Mouse (Mus musculus): ENCODE data around the gene Tmem39a. TPM values are rescaled to one million over a fixed set of nuclear protein-coding genes. Genes with fewer than 3 reads are reported as not detected.

Gene Tmem39a
- polyA plus RNA-seq, 1 experiment, result 36.8 TPM

DNA sequence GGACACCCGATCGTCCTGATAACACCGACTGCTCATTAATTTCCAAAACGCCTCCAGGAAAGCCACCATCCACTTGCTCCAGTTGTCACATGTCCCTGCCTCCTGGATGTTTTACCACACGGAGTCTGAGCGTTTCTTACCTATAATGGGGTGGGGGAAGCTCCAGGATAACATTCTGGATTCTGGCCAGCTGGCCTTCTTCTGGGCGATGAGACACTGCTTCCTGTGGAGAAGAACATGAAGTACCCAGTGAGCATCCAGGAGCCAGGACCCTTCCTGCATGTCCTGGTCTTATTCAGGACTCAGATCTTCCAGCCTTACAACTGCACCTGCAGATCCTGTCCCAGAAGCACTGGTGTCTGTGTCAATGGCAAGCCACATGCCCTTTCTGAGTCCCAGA lies 66.9 kb downstream of the Tmem39a start:
- no peak overlapping the region for H3K4me3 ChIP-seq
- no peak for TF ChIP-seq CEBPB (IDR thresholded peaks at IDR 0.05; ENCODE audit: insufficient read depth, poor library complexity, severe bottlenecking)
- TF ChIP-seq MYOG (IDR thresholded peaks at IDR 0.05; ENCODE audit: control insufficient read depth in 1 of 3, insufficient read depth in 1 of 3, insufficient read length in 2 of 3, low read depth in 2 of 3), result no peak
- TF ChIP-seq MYOD1 (IDR thresholded peaks at IDR 0.05; ENCODE audit: control insufficient read depth in 1 of 3, insufficient read length in 2 of 3, low read depth in 2 of 3), result no peak
- TF ChIP-seq REST (IDR thresholded peaks at IDR 0.05; ENCODE audit: insufficient read depth, insufficient read length), result no peak
- no peak for TF ChIP-seq TCF12 (IDR thresholded peaks at IDR 0.05; ENCODE audit: insufficient read depth, poor library complexity, severe bottlenecking)
- TF ChIP-seq POLR2AphosphoS2 (IDR thresholded peaks at IDR 0.05; ENCODE audit: insufficient read length, low read depth), result no peak
- no peak for TF ChIP-seq MAX (IDR thresholded peaks at IDR 0.05; ENCODE audit: low read depth)
- no peaks in the 10 kb centered on the region for H3K27me3 ChIP-seq (ENCODE audit: control insufficient read depth, insufficient read depth, insufficient read length)
- H3K36me3 ChIP-seq (ENCODE audit: control insufficient read depth, insufficient read depth), result peaks cover 4% of the 10 kb centered on the region
- no peak overlapping the region for H3ac ChIP-seq (ENCODE audit: control insufficient read depth, insufficient read length)
- H3K4me2 ChIP-seq (ENCODE audit: low read depth), result no peak overlapping the region
- H3K79me2 ChIP-seq (ENCODE audit: control insufficient read depth, insufficient read depth), result no peaks in the 10 kb centered on the region

DNA sequence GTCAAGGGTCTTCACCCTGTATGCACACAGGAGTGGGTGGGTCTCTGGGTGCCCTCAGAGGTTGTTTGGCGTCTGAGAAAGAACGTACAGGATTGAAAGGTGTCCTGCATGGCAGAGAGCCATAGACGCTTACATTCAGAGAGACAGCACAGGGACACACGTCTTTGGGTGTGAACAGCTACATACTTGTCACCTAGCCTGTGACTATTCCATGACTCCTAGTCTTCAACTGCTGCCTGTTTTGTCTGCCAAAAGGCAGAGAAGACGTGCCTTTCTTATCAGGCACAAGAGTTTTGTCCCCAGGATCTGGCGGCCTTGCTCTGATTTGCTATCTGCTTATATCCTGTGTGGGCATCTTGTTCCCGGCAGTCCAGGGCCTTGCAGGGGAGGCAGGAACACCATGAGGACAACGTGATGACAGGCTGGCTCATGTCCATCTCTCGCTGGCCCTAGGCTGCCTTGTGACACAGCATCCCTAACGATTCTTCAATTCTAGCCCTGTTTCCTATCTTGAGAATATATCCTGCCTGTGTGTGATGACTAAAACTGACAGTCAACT lies 67.4 kb downstream of the Tmem39a start:
- Histone ChIP-seq H3ac (ENCODE audit: control insufficient read depth, insufficient read length) (no peak overlapping the region), H3K79me2 (ENCODE audit: control insufficient read depth, insufficient read depth) (no peaks in the 10 kb centered on the region), H3K27me3 (ENCODE audit: control insufficient read depth, insufficient read depth, insufficient read length) (no peaks in the 10 kb centered on the region), H3K4me2 (ENCODE audit: low read depth) (no peak overlapping the region), H3K36me3 (ENCODE audit: control insufficient read depth, insufficient read depth) (peaks cover 4% of the 10 kb centered on the region), H3K4me3 (no peak overlapping the region)
- TF ChIP-seq REST (IDR thresholded peaks at IDR 0.05; ENCODE audit: insufficient read depth, insufficient read length) (no peak), POLR2A (IDR thresholded peaks at IDR 0.05; ENCODE audit: insufficient read length, low read depth) (no peak), TCF12 (IDR thresholded peaks at IDR 0.05; ENCODE audit: insufficient read depth, poor library complexity, severe bottlenecking) (no peak), CEBPB (IDR thresholded peaks at IDR 0.05; ENCODE audit: insufficient read depth, poor library complexity, severe bottlenecking) (no peak), USF1 (IDR thresholded peaks at IDR 0.05; ENCODE audit: low read depth) (no peak), MYOG (IDR thresholded peaks at IDR 0.05; ENCODE audit: control insufficient read depth in 1 of 3, insufficient read depth in 1 of 3, insufficient read length in 2 of 3, low read depth in 2 of 3) (no peak), TCF3 (IDR thresholded peaks at IDR 0.05; ENCODE audit: insufficient read length, low read depth) (no peak)

DNA sequence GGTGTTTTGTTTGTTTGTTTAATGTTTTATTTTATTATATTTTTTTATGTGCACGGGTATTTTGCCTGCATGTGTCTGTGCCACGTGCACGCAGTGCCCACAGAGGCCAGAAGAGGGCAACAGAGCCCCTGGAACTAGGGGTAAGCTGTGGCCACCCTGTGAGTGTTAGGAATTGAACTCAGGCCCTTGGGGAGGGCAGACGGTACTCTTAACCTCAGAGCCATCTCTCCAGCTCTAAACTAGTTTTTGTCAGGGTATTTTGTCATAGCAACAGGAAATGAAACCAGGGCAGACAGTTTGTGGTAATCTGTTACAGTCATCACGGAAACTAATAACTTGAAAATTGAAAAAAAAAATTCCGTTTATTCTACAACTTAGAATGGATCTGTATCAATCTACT lies 73.6 kb downstream of the Tmem39a start:
- TF ChIP-seq TCF3 (IDR thresholded peaks at IDR 0.05; ENCODE audit: insufficient read length, low read depth) (no peak), TCF12 (IDR thresholded peaks at IDR 0.05; ENCODE audit: insufficient read depth, poor library complexity, severe bottlenecking) (no peak), REST (IDR thresholded peaks at IDR 0.05; ENCODE audit: insufficient read depth, insufficient read length) (no peak), POLR2A (IDR thresholded peaks at IDR 0.05; ENCODE audit: insufficient read length, low read depth) (no peak), USF1 (IDR thresholded peaks at IDR 0.05; ENCODE audit: low read depth) (no peak)
- Histone ChIP-seq H3K36me3 (ENCODE audit: control insufficient read depth, insufficient read depth) (no peaks in the 10 kb centered on the region), H3K27me3 (ENCODE audit: control insufficient read depth, insufficient read depth, insufficient read length) (no peaks in the 10 kb centered on the region), H3ac (ENCODE audit: control insufficient read depth, insufficient read length) (no peak overlapping the region), H3K79me2 (ENCODE audit: control insufficient read depth, insufficient read depth) (no peaks in the 10 kb centered on the region), H3K4me3 (no peak overlapping the region), H3K4me2 (ENCODE audit: low read depth) (no peak overlapping the region)

DNA sequence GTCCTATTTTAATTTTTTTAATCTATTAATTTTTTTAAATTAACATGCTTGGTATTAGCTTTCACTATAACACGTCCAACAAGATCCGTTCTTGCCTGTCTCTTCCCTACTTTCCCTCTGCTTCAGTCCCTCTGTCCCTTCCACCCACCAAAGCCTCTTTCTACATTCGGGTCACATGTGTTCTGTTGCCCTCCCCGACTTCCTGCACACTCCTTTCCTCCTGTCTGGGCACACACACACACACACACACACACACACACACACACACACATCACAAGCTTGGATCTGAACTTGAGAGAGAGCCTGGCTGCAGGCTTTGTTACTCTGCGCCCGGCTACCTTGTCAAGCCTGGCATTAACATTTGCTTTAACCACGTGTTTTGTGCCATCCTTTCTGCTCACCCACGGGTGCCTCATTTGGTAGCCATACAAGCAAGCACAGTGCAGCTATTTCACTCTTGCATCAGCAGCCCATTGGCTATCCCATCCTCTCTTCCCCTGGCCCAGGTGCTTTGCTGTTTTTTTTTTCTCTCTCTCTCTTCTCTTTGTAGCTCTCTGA lies 77.4 kb downstream of the Tmem39a start:
- TF ChIP-seq POLR2AphosphoS2 (IDR thresholded peaks at IDR 0.05; ENCODE audit: insufficient read length, low read depth), result no peak
- TF ChIP-seq TCF12 (IDR thresholded peaks at IDR 0.05; ENCODE audit: insufficient read depth, poor library complexity, severe bottlenecking), result no peak
- no peak for TF ChIP-seq SRF (IDR thresholded peaks at IDR 0.05; ENCODE audit: control insufficient read depth, insufficient read length, low read depth)
- TF ChIP-seq CEBPB (IDR thresholded peaks at IDR 0.05; ENCODE audit: insufficient read depth, poor library complexity, severe bottlenecking), result no peak
- TF ChIP-seq E2F4 (IDR thresholded peaks at IDR 0.05; ENCODE audit: insufficient read depth), result no peak
- TF ChIP-seq MAX (IDR thresholded peaks at IDR 0.05; ENCODE audit: low read depth), result no peak
- no peak for TF ChIP-seq TCF3 (IDR thresholded peaks at IDR 0.05; ENCODE audit: insufficient read length, low read depth)
- no peak overlapping the region for H3K4me3 ChIP-seq
- no peaks in the 10 kb centered on the region for H3K79me2 ChIP-seq (ENCODE audit: control insufficient read depth, insufficient read depth)
- no peaks in the 10 kb centered on the region for H3K27me3 ChIP-seq (ENCODE audit: control insufficient read depth, insufficient read depth, insufficient read length)
- H3K4me2 ChIP-seq (ENCODE audit: low read depth), result no peak overlapping the region
- H3ac ChIP-seq (ENCODE audit: control insufficient read depth, insufficient read length), result no peak overlapping the region
- H3K36me3 ChIP-seq (ENCODE audit: control insufficient read depth, insufficient read depth), result no peaks in the 10 kb centered on the region

DNA sequence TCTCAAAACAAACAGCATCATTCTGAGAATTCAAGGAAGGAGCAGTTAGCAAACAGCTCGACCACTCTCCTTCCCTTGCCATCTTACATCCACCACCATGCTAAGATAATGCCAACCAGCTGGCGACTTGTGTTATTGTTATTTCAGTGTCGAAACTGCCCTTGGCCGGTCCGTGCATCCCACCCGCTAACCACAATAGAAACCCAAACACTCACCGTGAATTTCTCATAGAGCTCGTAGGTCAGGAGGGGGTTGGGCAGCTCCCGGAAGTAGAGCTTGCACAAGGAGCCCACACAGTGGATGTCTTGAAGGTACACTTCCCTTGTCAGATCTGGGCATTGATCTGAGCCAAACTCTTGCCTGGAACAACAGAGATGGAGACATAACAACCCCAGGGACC lies 78.2 kb downstream of the Tmem39a start:
- Histone ChIP-seq H3K27me3 (ENCODE audit: control insufficient read depth, insufficient read depth, insufficient read length) (no peaks in the 10 kb centered on the region), H3K36me3 (ENCODE audit: control insufficient read depth, insufficient read depth) (no peaks in the 10 kb centered on the region), H3K4me3 (no peak overlapping the region), H3K79me2 (ENCODE audit: control insufficient read depth, insufficient read depth) (no peaks in the 10 kb centered on the region), H3ac (ENCODE audit: control insufficient read depth, insufficient read length) (no peak overlapping the region), H3K4me2 (ENCODE audit: low read depth) (no peak overlapping the region)
- TF ChIP-seq CEBPB (IDR thresholded peaks at IDR 0.05; ENCODE audit: insufficient read depth, poor library complexity, severe bottlenecking) (no peak), E2F4 (IDR thresholded peaks at IDR 0.05; ENCODE audit: insufficient read depth) (no peak), USF1 (IDR thresholded peaks at IDR 0.05; ENCODE audit: low read depth) (no peak), TCF12 (IDR thresholded peaks at IDR 0.05; ENCODE audit: insufficient read depth, poor library complexity, severe bottlenecking) (no peak), MYOG (IDR thresholded peaks at IDR 0.05; ENCODE audit: control insufficient read depth in 1 of 3, insufficient read depth in 1 of 3, insufficient read length in 2 of 3, low read depth in 2 of 3) (no peak), MYOD1 (IDR thresholded peaks at IDR 0.05; ENCODE audit: control insufficient read depth in 1 of 3, insufficient read length in 2 of 3, low read depth in 2 of 3) (no peak), MAX (IDR thresholded peaks at IDR 0.05; ENCODE audit: low read depth) (no peak), TCF3 (IDR thresholded peaks at IDR 0.05; ENCODE audit: insufficient read length, low read depth) (no peak), POLR2AphosphoS2 (IDR thresholded peaks at IDR 0.05; ENCODE audit: insufficient read length, low read depth) (no peak)

Data from myocyte (in vitro differentiated cells).